Mouse (Mus musculus) kidney, adult 2 months (tissue): ENCODE results near the gene Glrx2. TPM values are rescaled to one million over a fixed set of nuclear protein-coding genes. Genes with fewer than 3 reads are reported as not detected.

ENCODE experiments used
- DNase-seq: peaks from one replicate; pipeline ENCODE4 v3.0.0; 2021
- H3K27ac ChIP-seq: fragments of 200-500 bp; 2 replicates; pipeline ENCODE4 v1.5.1; 2012; ENCODE audit warnings: low read depth, low read length, control low read depth, inconsistent platforms; ENCODE audit not compliant: insufficient read depth
- H3K27me3 ChIP-seq: fragments of 200-500 bp; replicated peaks from 2 replicates; pipeline ENCODE4 v1.6.1; 2012; ENCODE audit warnings: mild to moderate bottlenecking, moderate library complexity, low read length, inconsistent platforms; ENCODE audit not compliant: control insufficient read depth, insufficient read depth
- H3K36me3 ChIP-seq: fragments of 200-500 bp; 2 replicates; pipeline ENCODE4 v1.6.1; 2012; ENCODE audit warnings: mild to moderate bottlenecking, moderate library complexity, low read length, inconsistent platforms; ENCODE audit not compliant: control insufficient read depth, insufficient read depth
- H3K4me1 ChIP-seq: fragments of 200-500 bp; 2 replicates; pipeline ENCODE4 v1.6.1; 2011; ENCODE audit warnings: low read length; ENCODE audit not compliant: control insufficient read depth, insufficient read depth
- H3K4me3 ChIP-seq: fragments of 200-500 bp; 2 replicates; pipeline ENCODE4 v1.5.1; 2011; ENCODE audit warnings: mild to moderate bottlenecking, low read depth, low read length, control low read depth; ENCODE audit not compliant: insufficient read depth
- CTCF ChIP-seq: fragments of 200-500 bp; conservative IDR thresholded peaks from 2 replicates; pipeline ENCODE4 v1.5.1; 2011; ENCODE audit warnings: low read depth, mild to moderate bottlenecking, control low read depth, low read length, moderate library complexity, mixed read lengths; ENCODE audit not compliant: insufficient read depth, insufficient read length
- POLR2A ChIP-seq: fragments of 200-500 bp; IDR thresholded peaks from one replicate; pipeline ENCODE4 v1.6.1; 2011; ENCODE audit warnings: low read depth, low read length, control low read depth
- WGBS: fragments of 180-500 bp; shearing (Covaris S2); methylation state at CpG from one replicate; pipeline ENCODE4 v1.1.7; 2018; 5-methylcytosine and 5-hydroxymethylcytosine counted together
- polyA plus RNA-seq: library from polyadenylated mRNA; depleted of rRNA; stranded (reverse); fragments of >200 nt; gene quantifications from 2 replicates; pipeline ENCODE4 v1.2.3, GENCODE M21; 2012; rRNA removed

Gene Glrx2
- polyA plus RNA-seq, 1 experiment = 28.5 TPM

DNA sequence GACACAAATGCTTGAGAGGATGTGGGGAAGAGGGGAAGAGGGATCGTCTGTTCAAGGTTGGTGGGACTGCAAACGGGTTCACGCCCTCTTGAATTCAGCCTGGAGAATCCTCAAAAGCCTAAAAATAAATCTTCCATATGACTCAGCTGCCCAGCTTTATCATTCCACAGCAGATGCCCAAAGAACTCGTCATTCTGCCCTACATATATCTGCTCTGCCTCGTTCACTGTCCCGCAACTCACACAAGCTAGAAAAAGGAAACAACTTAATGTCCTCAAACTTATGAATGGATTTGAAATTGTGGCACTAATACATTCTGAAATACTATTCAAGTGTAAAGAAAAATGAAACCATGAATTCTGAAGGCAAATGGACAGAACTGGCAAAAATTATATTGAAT, 57.8 kb downstream of the Glrx2 start:
- TF ChIP-seq CTCF (no peak), POLR2A (no peak)
- H3K4me3 ChIP-seq = no peak overlapping the region
- no peak for DNase-seq
- no peak overlapping the region for H3K27ac ChIP-seq
- no peaks in the 10 kb centered on the region for H3K27me3 ChIP-seq
- no peaks in the 10 kb centered on the region; the same call in none of the 2 replicates for H3K36me3 ChIP-seq
- no peaks in the 10 kb centered on the region for H3K4me1 ChIP-seq
- 84% methylated on average over 6 of the region's 6 CpGs for WGBS

DNA sequence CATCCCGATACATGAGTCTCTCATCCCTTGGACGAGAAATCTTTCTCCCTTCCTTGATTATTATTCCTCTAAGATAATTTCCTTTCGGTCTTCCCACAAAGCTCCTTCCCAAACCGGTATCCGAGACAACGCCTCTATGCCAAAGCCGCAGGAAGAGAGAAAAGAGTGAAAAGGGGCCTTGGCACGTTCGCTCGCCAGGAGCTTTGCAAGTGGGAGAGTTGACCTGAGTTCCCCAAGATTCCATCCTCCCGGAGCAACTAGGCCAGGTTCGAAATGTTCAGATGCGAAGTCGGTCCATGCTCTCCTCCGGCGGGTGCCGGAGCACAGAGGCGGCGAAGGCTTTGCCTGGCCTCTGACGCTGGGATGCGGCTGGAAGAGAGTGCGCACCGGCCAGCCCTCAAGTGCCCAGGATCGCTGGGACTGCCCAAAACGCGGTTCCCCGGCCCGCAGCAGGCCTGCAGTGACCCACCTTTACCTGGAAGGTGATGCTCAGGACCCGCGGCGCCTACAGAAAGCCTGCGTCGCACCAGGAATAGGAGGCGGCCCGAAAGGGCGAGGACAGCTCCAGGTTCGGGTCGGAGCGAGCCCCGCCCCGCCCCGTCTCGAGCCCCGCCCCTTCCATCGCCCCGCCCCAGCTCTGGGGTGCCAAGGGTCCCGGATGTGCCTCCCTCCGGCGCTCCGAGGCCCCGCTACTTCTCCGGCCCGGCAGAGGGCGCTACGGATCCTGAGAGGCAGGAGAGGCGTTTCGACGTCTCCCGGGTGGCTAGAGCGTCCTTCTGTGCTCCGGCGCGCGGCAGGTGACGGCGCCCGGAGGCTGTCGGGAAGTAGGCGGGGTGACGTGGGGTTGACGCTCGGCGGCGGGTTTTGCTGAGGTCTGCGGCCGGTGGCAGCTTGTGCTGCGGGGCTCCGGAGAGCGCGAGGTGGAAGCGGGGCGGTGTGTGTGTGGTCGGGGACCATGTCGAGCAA, 60.6 kb downstream of the Glrx2 start, which contains the start of the genes Trove2 and Uchl5:
Trove2 (minus strand) TSS at position 623 of the 966 bp plus-strand sequence.
Uchl5 (plus strand) TSS at position 827 of the 966 bp plus-strand sequence.
- H3K36me3 ChIP-seq = no peaks in the 10 kb centered on the region
- no peaks in the 10 kb centered on the region for H3K27me3 ChIP-seq
- WGBS = under 1% methylated on average over 84 of the region's 84 CpGs
- no peaks in the 10 kb centered on the region for H3K4me1 ChIP-seq
- TF ChIP-seq CTCF = peak; percentile 82
- TF ChIP-seq POLR2A = peak; percentile 9
- peak within 1 kb of the TSS; percentile 40 for H3K27ac ChIP-seq
- peak; percentile 98 for DNase-seq
- peak within 1 kb of the TSS; percentile 91 for H3K4me3 ChIP-seq

DNA sequence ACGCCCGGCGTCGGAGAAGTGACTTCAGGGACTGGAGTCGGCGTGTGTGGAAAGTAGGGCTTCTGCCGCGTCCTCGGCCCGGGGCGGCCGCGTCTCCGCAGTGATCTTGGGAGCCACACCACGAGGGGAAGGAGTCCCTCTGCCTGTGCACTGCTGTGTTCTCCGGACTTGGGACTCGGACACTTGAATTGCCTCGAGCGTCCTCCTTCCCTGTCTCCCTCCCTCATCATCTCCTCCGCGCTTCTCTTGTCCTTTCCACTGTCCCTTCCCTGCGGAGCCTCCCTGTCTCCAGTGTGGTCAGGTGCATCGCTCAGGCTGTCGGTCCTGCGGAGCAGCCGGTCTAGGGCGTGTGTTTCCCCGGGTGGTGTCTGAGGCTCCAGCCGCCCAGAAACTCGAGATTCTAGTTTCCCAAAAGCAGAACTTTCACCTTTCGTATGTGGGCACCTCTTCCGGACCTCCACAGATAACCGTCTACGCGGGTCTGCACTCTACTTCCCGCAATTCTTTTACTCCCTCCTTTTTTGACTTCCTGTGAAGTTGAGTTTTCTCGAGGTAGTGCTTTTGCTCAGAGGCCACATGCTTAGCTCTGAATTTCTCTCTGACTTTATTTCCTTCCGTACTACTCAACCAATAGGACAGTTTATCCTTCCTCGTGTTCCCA, 61.5 kb downstream of the Glrx2 start:
- Histone ChIP-seq H3K4me3 (peak overlapping the region; percentile 74), H3K27me3 (no peaks in the 10 kb centered on the region), H3K27ac (no peak overlapping the region), H3K4me1 (no peaks in the 10 kb centered on the region), H3K36me3 (no peaks in the 10 kb centered on the region)
- TF ChIP-seq POLR2A (no peak), CTCF (no peak)
- WGBS = under 1% methylated on average over 39 of the region's 39 CpGs
- DNase-seq = no peak

DNA sequence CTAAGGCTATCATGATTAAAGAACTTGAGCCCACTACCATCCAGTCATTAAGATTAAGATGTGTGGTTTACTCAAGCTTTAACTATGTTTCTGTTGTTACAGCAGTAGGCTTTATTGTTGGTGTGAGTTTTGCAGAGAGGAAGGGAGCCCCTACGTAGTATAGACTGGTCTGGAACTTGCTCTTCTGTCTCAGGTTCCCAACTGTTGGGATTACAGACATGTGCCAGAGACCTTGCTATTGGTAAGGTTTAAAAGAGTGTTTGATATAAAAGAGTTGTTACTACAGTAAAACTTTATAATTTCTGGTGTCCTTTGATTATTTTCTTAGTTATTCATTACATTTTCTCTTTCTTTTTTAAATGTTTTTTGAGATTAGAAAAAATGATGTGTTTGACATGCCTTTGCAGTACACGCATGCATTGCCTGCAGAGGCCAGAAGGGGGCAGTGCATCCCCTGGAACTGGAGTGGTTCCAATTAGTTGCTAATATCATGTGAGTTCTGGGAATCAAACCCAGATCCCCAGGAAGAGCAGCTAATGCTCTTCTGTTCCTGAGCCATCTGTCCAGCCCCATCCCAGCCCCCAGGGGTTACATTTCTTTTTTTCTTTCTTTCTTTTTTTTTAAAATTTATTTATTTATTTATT, 72.6 kb downstream of the Glrx2 start:
- Histone ChIP-seq H3K27me3 (no peaks in the 10 kb centered on the region), H3K4me3 (no peak overlapping the region), H3K4me1 (no peaks in the 10 kb centered on the region), H3K27ac (no peak overlapping the region), H3K36me3 (no peaks in the 10 kb centered on the region; the same call in 1 of the 2 replicates)
- WGBS = 95% methylated on average over 2 of the region's 2 CpGs
- peak; percentile 78 for TF ChIP-seq CTCF
- TF ChIP-seq POLR2A = no peak
- peak; percentile 40 for DNase-seq

Other genes with a start within 250 kb of the Glrx2 start
- gene B3galt2, start 75.7 kb upstream of the Glrx2 start, polyA plus RNA-seq = 0.41 and 0.50 TPM in 2 replicates
- gene Cdc73, start 13.4 kb upstream of the Glrx2 start, polyA plus RNA-seq = 2.1 and 4.3 TPM in 2 replicates
- 1.9 and 2.8 TPM in 2 replicates for gene Trove2, start 60.7 kb downstream of the Glrx2 start, polyA plus RNA-seq
- gene Uchl5, start 60.9 kb downstream of the Glrx2 start, polyA plus RNA-seq = 2.8 and 4.7 TPM in 2 replicates